Mouse (Mus musculus): Measurements from ENCODE around the gene Nceh1. TPM values are rescaled to one million over a fixed set of nuclear protein-coding genes. Genes with fewer than 3 reads are reported as not detected.
"Not testable (repeated sequence)": the region's sequence is repeated elsewhere in the genome, so short reads cannot be mapped to it uniquely, and the experiment has no call there.

Gene Nceh1
- total RNA-seq, 2 experiments from 2014 or later = 26.2 to 30.6 TPM

GRCm38 (mm10) chr3:27272926-27273745 lies 90.4 kb downstream of the Nceh1 start:
- no peak for DNase-seq
- intact Hi-C loops (cut with DNase I) = no loop called here

DNA sequence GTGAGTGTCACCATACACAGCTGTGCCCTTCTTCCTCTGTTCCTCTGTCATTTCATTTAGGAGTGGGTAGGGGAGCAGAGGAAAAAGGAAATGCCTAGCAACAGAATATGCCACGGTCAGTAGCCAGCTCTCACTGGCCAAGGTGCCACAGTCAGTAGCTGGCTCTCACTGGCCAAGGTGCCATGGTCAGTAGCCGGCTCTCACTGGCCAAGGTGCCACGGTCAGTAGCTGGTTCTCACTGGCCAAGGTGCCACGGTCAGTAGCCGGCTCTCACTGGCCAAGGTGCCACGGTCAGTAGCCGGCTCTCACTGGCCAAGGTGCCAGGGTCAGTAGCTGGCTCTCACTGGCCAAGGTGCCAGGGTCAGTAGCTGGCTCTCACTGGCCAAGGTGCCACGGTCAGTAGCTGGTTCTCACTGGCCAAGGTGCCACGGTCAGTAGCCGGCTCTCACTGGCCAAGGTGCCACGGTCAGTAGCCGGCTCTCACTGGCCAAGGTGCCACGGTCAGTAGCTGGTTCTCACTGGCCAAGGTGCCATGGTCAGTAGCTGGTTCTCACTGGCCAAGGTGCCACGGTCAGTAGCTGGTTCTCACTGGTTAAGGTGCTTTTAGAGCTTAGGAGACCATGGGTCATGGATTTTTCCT lies 96.6 kb downstream of the Nceh1 start:
- DNase-seq; intact Hi-C loops (cut with DNase I): not testable (repeated sequence)

GRCm38 (mm10) chr3:27280280-27280749 lies 97.5 kb downstream of the Nceh1 start:
- intact Hi-C loops (cut with DNase I) = no loop called here

GRCm38 (mm10) chr3:27283071-27283713 lies 100.4 kb downstream of the Nceh1 start:
- intact Hi-C loops (cut with DNase I) = no loop called here
- DNase-seq = no peak

More at GRCm38 (mm10) chr3:27280280-27280749, 97.5 kb downstream of the Nceh1 start:
- DNase-seq = no peak

DNA sequence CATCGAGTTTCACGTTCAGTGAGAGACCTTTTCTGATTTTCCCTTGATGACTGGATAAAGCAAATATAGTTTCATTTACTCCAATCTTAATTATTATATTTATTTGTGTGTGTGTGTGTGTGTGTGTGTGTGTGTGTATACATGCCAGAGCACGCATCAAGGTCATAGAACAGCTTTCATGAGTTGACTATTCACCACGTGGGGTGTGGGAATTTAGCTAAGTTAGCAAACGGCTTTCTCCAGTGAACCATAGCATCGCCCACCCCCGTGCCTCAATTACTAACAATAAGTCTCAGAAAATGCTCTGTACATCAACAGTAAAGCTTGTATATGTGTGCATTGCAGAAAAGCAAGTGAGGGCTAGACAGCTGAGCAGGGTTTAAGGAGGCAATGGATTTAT lies 101.0 kb downstream of the Nceh1 start:
- no peak for DNase-seq
- intact Hi-C loops (cut with DNase I) = no loop called here

GRCm38 (mm10) chr3:27284227-27284626 lies 101.5 kb downstream of the Nceh1 start:
- intact Hi-C loops (cut with DNase I) = no loop called here
- DNase-seq = no peak

- intact Hi-C loops (cut with DNase I) = no loop called here
- DNase-seq = no peak
These were observed 102.3 kb downstream of the Nceh1 start for GRCm38 (mm10) chr3:27285072-27285471.

DNA sequence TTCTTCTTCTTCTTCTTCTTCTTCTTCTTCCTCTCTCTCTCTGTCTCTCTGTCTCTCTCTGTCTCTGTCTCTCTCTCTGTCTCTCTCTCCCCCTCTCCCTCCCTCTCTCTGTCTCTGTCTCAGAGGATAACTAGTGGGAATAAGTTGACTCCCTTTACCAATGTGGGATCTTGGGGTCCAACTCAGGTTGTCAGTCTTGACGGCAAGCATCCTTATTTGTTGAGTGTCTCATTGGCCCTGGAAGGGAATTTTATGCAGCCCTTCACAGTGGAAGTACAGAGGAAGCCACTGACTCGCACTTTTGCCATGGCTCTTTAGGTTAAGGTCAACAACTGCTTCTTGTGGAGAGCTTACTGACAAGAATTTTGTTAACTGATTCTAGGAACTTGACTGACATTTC lies 105.5 kb downstream of the Nceh1 start:
- intact Hi-C loops (cut with DNase I) = no loop called here
- no peak for DNase-seq

GRCm38 (mm10) chr3:27288909-27289308 lies 106.1 kb downstream of the Nceh1 start:
- intact Hi-C loops (cut with DNase I) = no loop called here
- DNase-seq = no peak

GRCm38 (mm10) chr3:27290285-27290684 lies 107.5 kb downstream of the Nceh1 start:
- intact Hi-C loops (cut with DNase I) = no loop called here

DNA sequence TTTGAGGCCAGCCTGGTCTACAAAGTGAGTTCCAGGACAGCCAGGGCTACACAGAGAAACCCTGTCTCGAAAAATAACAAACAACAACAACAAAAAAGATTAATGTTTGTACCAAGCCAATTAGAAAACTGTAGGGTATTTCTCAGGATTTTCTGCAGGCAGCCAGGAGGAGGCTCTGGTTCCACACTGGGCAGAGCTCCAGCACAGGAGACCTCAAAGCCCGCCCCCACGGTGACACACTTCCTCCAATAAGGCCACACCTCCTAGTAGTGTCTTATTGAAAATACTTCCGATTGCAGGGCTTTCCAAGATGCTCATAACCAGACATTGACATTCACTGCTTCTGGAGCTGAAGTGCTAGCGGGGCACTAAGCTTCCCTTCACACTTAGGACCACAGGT lies 108.2 kb downstream of the Nceh1 start:
- intact Hi-C loops (cut with DNase I); DNase-seq: not testable (repeated sequence)

More at GRCm38 (mm10) chr3:27290285-27290684, 107.5 kb downstream of the Nceh1 start:
- no peak for DNase-seq

GRCm38 (mm10) chr3:27291411-27291810 lies 108.6 kb downstream of the Nceh1 start:
- DNase-seq = not testable (repeated sequence)

DNA sequence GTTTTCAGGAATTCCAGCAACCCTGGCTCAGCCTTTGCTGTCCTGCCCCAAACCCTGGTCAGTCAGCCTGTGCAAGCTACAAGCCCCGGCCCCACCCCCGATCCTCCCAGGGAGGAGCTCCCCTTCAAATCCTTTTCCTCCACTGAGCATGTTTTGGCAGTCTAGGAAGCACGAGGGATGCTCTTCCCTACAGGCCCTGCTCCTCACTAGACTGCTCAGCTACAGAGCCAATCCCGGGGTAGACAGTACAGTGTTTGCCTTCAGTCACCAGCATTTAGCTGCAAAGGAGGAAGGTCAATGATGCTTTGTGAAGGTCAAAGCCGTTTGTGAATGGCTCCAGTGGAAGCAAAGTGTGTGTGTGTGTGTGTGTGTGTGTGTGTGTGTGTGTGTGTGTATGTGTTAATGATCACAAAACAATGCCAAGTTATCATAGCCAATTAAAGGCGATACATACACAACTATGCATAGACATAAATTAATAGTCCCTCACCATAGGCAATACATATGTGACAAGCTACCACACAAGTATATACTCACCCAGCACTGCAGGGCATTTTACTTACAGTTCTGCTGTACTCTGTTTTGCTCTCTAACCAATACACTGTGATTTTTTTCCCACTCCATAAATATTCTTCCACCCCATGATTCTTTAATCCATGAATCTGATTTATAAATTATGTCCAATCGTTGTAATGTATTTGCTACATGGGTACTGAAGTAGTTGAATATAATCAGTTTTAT lies 111.0 kb downstream of the Nceh1 start:
- intact Hi-C loops (cut with DNase I) = no loop called here
- DNase-seq = no peak

More at GRCm38 (mm10) chr3:27291411-27291810, 108.6 kb downstream of the Nceh1 start:
- intact Hi-C loops (cut with DNase I) = not testable (repeated sequence)

DNA sequence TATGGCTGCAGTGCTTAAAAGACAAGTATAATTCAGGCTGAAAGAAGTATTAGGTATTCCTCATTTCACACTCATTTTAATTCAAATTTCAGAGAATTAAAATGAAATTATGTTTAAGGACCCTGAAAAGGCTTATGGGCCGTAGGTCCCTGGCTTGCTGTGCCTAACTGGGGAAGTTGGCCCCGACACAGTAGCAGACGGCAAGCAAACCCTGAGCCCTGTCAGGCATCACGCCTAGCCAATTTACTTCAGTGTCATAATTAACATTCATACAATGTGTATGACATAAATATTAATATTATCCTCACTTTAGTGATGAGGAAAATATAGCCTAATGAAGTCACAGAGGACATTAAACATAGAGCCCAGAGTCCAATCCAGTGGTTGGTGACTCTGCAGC lies 117.7 kb downstream of the Nceh1 start:
- intact Hi-C loops (cut with DNase I) = no loop called here
- no peak for DNase-seq

GRCm38 (mm10) chr3:27302339-27303022 lies 119.7 kb downstream of the Nceh1 start:
- no peak for DNase-seq
- intact Hi-C loops (cut with DNase I) = no loop called here

GRCm38 (mm10) chr3:27306815-27307214 lies 124.0 kb downstream of the Nceh1 start:
- DNase-seq = no peak
- intact Hi-C loops (cut with DNase I) = no loop called here

DNA sequence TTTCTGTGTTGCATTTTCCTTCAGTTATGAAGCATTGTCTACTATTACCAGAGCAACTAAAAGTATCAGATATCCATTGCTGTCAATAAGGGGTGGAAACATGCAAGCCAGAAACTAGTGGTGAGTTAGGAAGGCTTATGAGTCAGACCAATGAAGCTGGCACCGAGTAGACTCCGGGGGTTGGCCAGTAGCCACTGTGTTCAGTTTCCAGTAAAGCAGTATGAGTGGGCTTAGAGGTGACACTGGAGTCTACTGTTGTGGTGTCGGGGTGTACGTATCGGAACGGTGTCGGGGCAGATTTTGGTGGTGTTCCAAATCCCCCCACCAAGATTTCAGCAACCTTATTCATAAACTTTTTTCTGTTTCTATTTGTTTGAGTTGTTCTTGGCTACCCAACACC lies 128.2 kb downstream of the Nceh1 start:
- intact Hi-C loops (cut with DNase I) = no loop called here
- DNase-seq = peak; percentile 6

DNA sequence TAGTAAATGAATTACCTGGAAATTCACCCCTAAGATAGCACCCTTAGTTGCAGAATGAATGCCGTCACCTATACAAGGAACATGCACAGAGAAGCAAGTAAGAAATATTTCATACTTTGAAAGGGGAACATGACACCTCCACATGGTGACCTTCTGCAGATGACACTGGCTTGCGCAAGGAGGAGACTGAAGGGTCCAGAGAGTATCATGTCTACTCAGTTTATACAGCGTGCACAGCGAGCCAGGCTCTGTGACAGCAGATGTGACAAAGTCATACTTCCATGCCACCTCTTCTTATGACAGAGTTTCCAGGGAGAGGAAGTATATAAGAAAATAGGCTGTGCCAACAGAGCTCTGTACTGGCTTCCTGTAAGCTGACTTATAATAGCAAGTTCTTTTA lies 128.7 kb downstream of the Nceh1 start:
- intact Hi-C loops (cut with DNase I) = no loop called here
- no peak for DNase-seq

DNA sequence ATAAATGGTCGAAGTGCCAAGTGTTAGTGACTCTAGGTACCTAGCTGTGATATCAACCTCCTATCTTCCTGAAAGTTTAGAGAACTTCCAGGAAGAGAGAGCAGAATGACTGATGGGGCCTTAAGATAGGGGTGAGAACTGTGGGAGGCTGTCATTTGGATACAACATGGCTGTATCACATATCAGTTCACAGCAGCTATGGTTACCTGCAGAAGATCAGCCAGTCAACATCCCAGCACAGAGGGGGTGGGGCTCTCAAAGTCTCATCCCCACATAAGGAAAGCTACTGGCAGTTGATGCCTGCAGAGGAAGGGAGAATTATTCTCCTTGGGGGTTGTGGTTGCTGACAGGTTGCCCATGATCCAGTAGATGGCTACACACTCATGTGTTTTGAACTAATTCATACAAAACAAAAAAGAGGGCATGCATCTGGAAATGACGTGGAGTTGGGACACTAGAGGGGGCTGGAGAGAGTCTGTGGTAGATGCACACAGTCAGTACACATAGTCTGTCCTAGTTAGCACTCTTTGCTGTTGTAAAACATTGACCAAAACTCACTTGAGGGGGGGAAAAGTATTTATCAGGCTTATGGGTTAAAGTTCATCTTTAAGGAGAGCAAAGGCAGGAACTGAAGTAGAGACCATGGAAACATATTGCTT lies 131.9 kb downstream of the Nceh1 start:
- no peak for DNase-seq
- intact Hi-C loops (cut with DNase I) = no loop called here

Data from left cerebral cortex, postnatal 4 days (tissue).